Mouse (Mus musculus): ENCODE measurements around the gene Afap1.

Afap1 gene

DNA sequence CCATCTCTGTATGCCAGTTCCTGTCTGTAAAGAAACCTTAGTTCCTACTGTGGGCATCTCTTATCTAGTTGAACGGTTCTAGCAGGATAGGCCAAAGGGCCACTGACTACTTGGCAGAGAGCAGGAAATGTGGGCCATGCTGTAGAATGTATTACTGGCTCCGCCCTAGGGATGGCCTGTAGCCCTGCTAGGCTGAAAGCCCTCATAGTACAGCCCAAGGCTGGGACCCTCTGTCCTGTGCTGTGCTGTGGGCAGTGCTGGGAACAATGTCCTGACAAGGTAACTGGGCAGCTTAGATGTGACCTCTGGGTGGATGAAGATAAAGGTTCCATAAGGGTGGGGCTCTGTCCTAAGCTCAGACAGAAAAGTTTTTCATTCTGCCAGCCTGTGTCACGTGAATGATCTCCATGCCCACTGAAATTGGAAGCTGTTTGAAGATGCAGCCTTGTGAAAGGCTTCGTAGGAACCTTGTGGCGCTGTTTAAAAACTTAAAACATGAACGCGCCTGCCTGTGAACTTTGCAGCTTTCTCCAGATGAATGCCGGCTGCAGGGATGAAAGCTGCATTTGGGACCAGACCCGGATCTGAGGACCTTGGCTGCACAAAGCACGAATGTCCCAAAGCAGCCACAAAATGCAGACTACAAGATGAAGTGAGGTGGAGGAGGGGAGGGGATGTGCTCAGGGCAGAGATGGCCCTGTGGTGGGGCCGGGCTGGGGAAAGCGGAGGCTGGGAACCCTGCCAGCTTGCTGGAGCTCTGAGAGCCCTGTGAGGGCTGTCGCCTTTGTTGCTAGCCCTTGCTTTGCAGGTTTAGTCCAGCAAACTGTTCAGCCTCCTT, 147.5 kb downstream of the Afap1 start:
- DNase-seq (ENCODE audit: low spot score in 2 of 2), result no peak

DNA sequence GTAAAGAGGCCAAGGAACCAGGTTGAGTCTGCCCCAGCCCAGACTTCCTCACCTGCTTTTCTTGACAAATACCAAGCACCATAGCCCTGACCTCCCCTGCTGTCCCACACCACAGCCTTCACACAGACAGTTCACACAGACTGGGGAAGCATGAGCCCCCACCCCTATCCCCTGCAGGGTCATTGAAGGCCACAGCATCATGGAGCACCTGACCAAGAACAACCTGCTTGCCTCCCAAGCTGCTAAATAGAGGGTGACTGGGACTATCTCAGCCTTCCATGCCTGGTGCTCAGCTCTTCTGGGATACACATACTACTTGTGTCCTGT, 148.1 kb downstream of the Afap1 start:
- no peak for DNase-seq (ENCODE audit: low spot score in 2 of 2)

DNA sequence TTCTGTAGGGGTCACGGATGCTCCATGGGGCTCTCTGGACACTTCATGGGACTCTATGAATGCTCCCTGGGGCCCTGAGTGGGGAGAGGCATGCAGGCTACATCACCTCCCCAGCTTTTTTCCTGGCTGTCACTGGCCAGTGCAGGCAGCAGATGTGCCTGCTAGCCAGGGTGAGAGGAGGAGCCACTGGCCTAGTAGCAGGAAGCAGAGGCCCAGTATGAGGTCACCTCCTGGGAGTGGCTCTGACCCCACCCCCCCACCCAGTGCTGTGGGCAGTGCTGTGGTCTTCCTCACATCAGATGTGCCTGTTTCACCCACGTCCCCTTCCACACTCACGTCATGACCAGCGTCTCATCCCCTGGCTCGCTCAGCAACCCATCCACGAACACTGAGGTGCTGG, 148.6 kb downstream of the Afap1 start:
- no peak for DNase-seq (ENCODE audit: low spot score in 2 of 2)

DNA sequence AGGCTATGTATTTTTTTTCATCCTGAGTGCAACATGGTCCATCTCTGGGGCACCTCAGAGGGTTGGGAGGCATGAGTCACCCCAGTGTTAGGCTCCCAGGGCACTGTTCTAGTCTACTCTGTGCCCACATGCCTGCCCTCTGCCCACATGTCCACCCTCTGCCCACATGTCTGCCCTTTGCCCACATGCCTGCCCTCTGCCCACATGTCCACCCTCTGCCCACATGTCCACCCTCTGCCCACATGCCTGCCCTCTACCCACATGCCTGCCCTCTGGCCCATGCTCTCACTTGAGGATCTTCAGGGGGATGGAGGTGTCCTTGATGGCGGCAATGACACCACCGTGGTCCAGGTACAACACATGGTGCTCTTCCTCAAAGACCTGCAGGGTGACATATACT, 150.0 kb downstream of the Afap1 start:
- no peak for DNase-seq (ENCODE audit: low spot score in 2 of 2)

All from heart, adult 9 months (tissue).